Mouse (Mus musculus) forebrain, embryonic 12.5 days (tissue): ENCODE measurements at regions not wholly inside any gene's neighbourhood (a gene's known extent, or its start where the extent isn't known, plus 50 kb on each side); places are given as distances from the start of the nearest gene placed in this dataset.

Experiments used
- ATAC-seq: fragments of 200-750 bp; cut with Nextera tagmentation; 2 replicates; pipeline ENCODE4 v1.8.0; 2017; ENCODE audit warnings: moderate TSS enrichment; ENCODE audit not compliant: low FRiP score
- H3K27ac ChIP-seq: fragments of 300-500 bp; sonication (generic); 2 replicates; pipeline ENCODE4 v1.5.1; 2016; ENCODE audit warnings: mild to moderate bottlenecking
- H3K27me3 ChIP-seq: fragments of 300-500 bp; sonication (generic); 2 replicates; pipeline ENCODE4 v1.6.1; 2016; ENCODE audit warnings: mild to moderate bottlenecking
- H3K36me3 ChIP-seq: fragments of 300-500 bp; sonication (generic); replicated peaks from 2 replicates; pipeline ENCODE4 v1.6.1; 2016; ENCODE audit warnings: mild to moderate bottlenecking
- H3K4me1 ChIP-seq: fragments of 300-500 bp; sonication (generic); 2 replicates; pipeline ENCODE4 v1.6.1; 2016
- H3K4me2 ChIP-seq: fragments of 300-500 bp; sonication (generic); 2 replicates; pipeline ENCODE4 v1.6.1; 2016; ENCODE audit warnings: mild to moderate bottlenecking, moderate library complexity
- H3K4me3 ChIP-seq: fragments of 300-500 bp; sonication (generic); replicated peaks from 2 replicates; pipeline ENCODE4 v1.5.1; 2016; ENCODE audit warnings: mild to moderate bottlenecking
- H3K9ac ChIP-seq: fragments of 300-500 bp; sonication (generic); 2 replicates; pipeline ENCODE4 v1.6.1; 2016; ENCODE audit warnings: mild to moderate bottlenecking
- H3K9me3 ChIP-seq: fragments of 300-500 bp; sonication (generic); 2 replicates; pipeline ENCODE4 v1.6.1; 2016
- whole genome bisulfite sequencing: fragments of 180-500 bp; shearing (Covaris S2); methylation state at CpG from one replicate; pipeline ENCODE4 v1.1.7; 2016; 5-methylcytosine and 5-hydroxymethylcytosine counted together

DNA sequence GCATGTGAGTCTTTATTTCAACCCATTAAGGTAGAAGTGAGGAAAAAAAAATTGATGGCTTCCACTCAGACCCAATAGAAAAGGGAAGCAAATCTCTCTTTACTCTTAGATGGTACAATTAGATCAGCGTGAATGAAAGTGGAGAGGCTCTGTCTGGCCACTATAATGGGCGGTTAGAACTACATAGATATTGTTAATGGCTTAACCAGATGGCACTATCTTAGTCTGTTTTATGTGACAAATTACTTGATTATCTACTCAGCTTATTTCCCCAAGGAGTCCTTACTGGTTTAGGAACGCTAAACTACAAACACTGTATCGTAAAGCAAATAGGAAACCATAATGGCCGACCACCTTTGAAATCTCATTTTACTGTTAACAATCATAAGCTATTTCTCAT lies 138.8 kb upstream of the Samsn1 start:
- Histone ChIP-seq H3K9ac (no peak overlapping the region), H3K27ac (no peak overlapping the region), H3K36me3 (no peaks in the 10 kb centered on the region), H3K4me3 (no peak overlapping the region), H3K4me2 (no peak overlapping the region), H3K27me3 (no peaks in the 10 kb centered on the region), H3K9me3 (no peaks in the 10 kb centered on the region), H3K4me1 (no peaks in the 10 kb centered on the region)
- ATAC-seq: no peak
- WGBS: 87% methylated on average over 5 of the region's 5 CpGs

DNA sequence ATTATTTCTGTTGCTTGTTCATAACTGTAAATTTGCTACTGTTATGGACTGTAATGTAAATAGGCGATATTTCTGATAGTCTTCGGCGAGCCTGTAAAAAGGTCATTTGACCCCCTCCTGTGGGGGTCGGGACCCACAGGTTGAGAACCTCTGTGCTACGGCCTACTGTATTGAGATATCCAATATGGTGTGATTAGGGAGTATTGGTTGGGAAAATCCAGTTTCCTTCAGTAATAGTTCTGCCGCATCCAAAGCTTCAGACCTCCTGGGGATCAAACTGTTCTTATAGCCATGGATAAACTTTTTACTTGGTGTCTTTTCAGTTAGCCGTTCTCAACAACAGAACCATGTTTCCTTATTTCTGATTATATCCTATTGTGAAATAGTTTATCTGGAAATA lies 136.5 kb upstream of the Samsn1 start:
- H3K27me3 ChIP-seq: no peaks in the 10 kb centered on the region
- H3K36me3 ChIP-seq: no peaks in the 10 kb centered on the region
- no peak overlapping the region for H3K9ac ChIP-seq
- no peak overlapping the region for H3K4me3 ChIP-seq
- H3K4me1 ChIP-seq: no peaks in the 10 kb centered on the region
- 96% methylated on average over 7 of the region's 7 CpGs for WGBS
- no peak overlapping the region for H3K4me2 ChIP-seq
- H3K27ac ChIP-seq: no peak overlapping the region
- no peaks in the 10 kb centered on the region for H3K9me3 ChIP-seq
- ATAC-seq: no peak

DNA sequence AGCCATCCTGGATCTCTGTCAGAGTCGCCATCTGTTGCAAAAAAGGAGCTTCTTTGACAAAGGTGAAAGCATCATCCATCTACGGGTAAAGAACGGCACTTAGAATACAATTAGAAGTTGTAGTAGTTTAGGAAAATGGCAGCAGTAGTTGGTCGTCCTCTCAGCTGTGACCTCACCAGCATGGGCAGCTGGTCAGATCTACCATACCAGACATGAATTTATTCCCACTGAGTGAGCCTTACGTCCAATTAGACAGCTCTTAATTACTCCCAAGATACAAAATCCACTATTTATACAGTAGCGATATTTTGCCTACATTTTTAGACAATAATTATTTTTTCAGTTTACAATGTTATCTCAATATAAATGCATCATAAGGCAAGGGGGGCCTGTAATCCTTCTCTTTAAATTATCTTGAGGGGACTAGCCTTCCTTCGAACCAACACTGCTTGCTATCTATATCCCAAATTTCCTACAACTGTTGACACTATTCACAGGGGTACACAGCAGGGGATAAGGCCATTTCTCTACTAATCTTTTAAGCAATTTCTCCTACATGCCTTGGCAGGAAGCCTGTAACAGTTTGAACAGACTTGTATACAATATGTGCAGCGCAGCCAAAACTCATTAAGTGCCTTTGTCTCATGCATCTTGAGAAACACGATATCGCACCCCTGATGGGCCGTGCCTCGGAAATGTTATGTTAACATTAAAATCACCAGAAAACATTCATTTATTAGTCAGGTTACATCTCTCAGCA lies 131.9 kb upstream of the Samsn1 start:
- no peaks in the 10 kb centered on the region for H3K4me1 ChIP-seq
- no peaks in the 10 kb centered on the region for H3K36me3 ChIP-seq
- peak; percentile 64; the same call in 1 of the 2 replicates for ATAC-seq
- H3K27ac ChIP-seq: no peak overlapping the region
- no peak overlapping the region for H3K4me2 ChIP-seq
- no peaks in the 10 kb centered on the region for H3K9me3 ChIP-seq
- H3K9ac ChIP-seq: no peak overlapping the region
- no peak overlapping the region for H3K4me3 ChIP-seq
- WGBS: 66% methylated on average over 12 of the region's 12 CpGs
- H3K27me3 ChIP-seq: no peaks in the 10 kb centered on the region

DNA sequence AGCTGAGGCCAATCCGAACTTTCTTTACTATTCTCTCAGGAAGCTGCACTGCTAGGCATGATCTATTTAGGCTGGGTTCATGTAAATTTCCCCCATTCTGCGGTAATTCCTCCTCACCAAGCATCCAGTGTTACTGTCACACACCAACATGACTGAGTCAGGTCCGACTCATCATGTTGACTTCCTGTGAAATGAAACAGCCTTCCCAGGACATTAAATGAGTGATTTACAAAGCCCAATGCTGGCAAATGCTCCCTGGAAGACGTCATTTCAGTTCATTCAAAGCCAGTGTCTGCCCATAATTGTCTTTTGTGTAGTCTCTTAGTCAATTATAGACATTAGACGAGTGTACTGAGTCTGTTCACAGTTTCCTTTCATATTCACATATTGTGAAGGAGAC lies 127.5 kb upstream of the Samsn1 start:
- Histone ChIP-seq H3K4me2 (no peak overlapping the region), H3K27ac (no peak overlapping the region), H3K4me3 (no peak overlapping the region), H3K36me3 (no peaks in the 10 kb centered on the region), H3K27me3 (no peaks in the 10 kb centered on the region), H3K9me3 (no peaks in the 10 kb centered on the region), H3K9ac (no peak overlapping the region), H3K4me1 (no peaks in the 10 kb centered on the region)
- 68% methylated on average over 5 of the region's 5 CpGs for WGBS
- no peak for ATAC-seq

DNA sequence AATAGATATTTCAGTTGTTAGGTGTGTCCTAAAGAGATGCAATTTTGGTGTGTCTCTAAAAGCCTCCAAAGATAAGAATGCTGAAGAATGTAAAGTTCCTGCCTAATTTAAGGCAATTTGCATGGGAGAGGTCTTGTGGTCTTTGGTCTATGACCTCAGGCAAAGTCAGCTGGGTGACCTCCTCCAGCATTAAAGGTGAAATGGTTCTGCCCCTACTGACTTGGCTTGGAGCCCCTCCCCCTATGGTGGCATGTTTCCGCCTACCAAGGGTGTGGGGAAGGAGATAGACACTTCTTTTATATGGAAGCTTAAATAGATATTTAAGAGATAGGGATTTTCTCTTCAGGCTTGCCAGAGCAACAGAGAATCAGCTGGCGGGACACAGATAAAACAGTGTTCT lies 111.8 kb upstream of the Samsn1 start:
- WGBS: 89% methylated on average over 2 of the region's 2 CpGs
- Histone ChIP-seq H3K9me3 (no peaks in the 10 kb centered on the region), H3K36me3 (no peaks in the 10 kb centered on the region), H3K9ac (no peak overlapping the region), H3K4me1 (no peaks in the 10 kb centered on the region), H3K4me2 (no peak overlapping the region), H3K27ac (no peak overlapping the region), H3K4me3 (no peak overlapping the region), H3K27me3 (no peaks in the 10 kb centered on the region)
- no peak for ATAC-seq

DNA sequence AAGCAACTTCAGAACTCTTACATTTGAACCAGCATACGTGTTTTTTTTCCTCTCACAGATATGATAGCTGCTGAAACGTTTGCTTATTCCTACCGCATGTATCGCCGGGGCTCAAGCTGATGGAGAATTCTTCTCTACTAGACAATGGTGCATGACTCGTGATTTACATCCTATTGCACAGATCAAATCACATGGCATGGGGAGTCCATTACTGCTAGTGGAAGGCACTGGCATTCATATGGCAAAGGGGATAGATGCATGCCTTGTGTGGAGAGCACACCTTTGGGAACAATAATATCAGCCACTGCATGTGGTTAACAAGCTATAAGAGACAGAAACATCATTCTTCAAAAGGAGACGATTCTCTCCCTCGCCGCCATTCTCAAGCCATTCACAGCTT lies 108.4 kb upstream of the Samsn1 start:
- H3K27ac ChIP-seq: no peak overlapping the region
- no peaks in the 10 kb centered on the region for H3K36me3 ChIP-seq
- no peaks in the 10 kb centered on the region for H3K4me1 ChIP-seq
- H3K9ac ChIP-seq: no peak overlapping the region
- WGBS: 87% methylated on average over 9 of the region's 9 CpGs
- H3K27me3 ChIP-seq: no peaks in the 10 kb centered on the region
- H3K4me3 ChIP-seq: no peak overlapping the region
- no peaks in the 10 kb centered on the region for H3K9me3 ChIP-seq
- H3K4me2 ChIP-seq: no peak overlapping the region
- no peak for ATAC-seq

DNA sequence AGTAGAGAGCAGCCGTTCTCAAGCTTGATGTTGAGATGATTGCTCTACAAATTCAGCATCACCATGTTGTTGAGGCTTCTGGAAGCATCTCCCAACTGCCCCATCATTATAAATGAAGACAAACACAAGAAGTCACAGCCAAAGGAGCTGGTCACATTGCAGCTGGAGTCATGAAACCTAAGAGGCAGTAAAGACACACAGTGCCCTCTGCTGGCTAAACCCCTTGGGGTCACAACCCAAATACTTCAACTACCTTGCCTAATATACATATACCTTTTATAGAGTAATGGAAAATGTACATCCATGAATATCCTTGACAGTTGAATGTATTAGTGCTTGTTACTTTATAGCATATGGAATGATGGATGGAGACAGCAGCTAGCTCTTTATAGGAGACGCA lies 107.9 kb upstream of the Samsn1 start:
- no peaks in the 10 kb centered on the region for H3K27me3 ChIP-seq
- no peak overlapping the region for H3K4me3 ChIP-seq
- H3K36me3 ChIP-seq: no peaks in the 10 kb centered on the region
- H3K27ac ChIP-seq: no peak overlapping the region
- H3K4me1 ChIP-seq: no peaks in the 10 kb centered on the region
- 95% methylated on average over 2 of the region's 2 CpGs for WGBS
- H3K4me2 ChIP-seq: no peak overlapping the region
- no peak overlapping the region for H3K9ac ChIP-seq
- no peak for ATAC-seq
- H3K9me3 ChIP-seq: no peaks in the 10 kb centered on the region

DNA sequence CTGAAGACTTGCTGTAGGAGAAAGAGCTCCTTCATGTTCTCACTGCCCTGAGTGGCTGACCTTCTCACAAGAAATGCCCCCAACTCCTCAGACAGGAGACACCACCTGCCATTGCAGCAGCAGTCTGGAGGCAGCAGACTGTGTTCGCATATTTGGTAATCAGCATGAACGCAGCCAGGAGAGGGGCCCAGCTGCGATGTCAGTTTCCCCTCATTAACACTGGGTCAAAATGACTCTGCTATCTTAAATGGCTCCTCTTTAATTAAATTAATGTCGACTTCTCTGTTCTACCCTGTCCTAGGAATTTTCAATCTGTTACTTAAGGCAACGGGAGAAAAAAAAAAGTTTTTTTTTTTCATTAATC lies 100.9 kb upstream of the Samsn1 start:
- WGBS: 72% methylated on average over 5 of the region's 5 CpGs
- no peak overlapping the region for H3K4me3 ChIP-seq
- no peaks in the 10 kb centered on the region for H3K36me3 ChIP-seq
- H3K9ac ChIP-seq: no peak overlapping the region
- no peaks in the 10 kb centered on the region for H3K27me3 ChIP-seq
- no peaks in the 10 kb centered on the region for H3K9me3 ChIP-seq
- ATAC-seq: peak; percentile 57; the same call in 1 of the 2 replicates
- H3K4me1 ChIP-seq: no peaks in the 10 kb centered on the region
- H3K27ac ChIP-seq: no peak overlapping the region
- H3K4me2 ChIP-seq: no peak overlapping the region

DNA sequence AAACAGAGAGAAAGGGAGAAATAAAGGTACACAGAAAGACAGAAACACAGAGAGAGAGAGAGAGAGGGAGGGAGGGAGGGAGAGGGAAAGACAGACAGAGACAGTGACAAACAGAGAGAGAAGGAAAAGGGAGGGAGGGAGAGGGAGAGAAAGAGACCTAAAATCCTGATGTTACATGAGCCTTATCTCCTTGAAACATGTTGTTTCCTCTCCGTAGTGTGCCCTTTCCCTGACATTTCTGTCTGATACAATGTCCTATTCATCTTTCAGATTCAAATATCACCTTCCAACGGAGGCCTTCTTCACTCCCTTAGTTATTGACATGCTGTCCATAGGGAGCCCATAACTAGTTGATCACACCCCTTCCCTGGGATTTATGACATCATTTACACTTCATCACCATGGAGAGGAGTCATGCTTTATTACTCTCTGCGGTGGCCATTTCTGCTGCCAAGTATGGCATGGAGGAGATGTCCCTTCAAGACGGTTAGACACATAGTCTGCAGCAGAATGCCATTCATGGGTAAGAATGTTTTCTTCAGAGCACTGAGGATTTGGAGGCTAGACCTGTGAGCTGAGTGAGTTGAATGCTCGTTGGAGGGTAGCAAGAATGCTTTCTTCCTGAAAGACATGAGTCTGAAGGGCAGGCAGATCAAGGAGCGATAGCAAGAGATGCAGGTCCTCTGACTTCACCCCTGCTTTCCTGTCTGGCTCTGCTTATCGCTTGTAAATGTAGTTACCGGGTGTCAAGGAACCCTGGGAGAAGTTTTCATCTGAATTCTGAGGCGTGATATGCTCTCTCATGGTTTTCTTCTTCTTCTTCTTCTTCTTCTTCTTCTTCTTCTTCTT lies 100.3 kb upstream of the Samsn1 start:
- H3K9ac ChIP-seq: no peak overlapping the region
- H3K4me2 ChIP-seq: no peak overlapping the region
- no peak overlapping the region for H3K27ac ChIP-seq
- 76% methylated on average over 9 of the region's 9 CpGs for WGBS
- H3K4me1 ChIP-seq: no peaks in the 10 kb centered on the region
- H3K27me3 ChIP-seq: no peaks in the 10 kb centered on the region
- H3K36me3 ChIP-seq: no peaks in the 10 kb centered on the region
- H3K9me3 ChIP-seq: no peaks in the 10 kb centered on the region
- no peak overlapping the region for H3K4me3 ChIP-seq
- no peak for ATAC-seq

DNA sequence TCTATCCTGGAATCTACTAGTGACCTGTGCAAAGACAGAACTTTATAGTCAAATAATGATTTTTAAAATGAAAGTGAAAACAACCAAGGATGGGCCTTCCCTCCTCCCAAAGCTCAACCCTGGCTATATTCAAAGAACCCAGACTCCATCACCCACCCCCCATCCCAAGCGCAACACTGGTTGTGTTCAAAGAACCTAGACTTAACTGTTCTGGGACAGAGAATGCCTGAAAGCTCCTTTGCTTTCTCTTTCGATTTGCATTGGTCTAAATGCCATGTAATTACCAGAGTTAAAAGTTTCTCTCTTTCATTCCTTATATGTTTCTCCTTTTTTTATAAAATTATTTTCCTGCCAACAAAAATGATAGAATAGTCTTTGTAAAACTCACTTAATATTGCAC lies 98.6 kb upstream of the Samsn1 start:
- no peak for ATAC-seq

DNA sequence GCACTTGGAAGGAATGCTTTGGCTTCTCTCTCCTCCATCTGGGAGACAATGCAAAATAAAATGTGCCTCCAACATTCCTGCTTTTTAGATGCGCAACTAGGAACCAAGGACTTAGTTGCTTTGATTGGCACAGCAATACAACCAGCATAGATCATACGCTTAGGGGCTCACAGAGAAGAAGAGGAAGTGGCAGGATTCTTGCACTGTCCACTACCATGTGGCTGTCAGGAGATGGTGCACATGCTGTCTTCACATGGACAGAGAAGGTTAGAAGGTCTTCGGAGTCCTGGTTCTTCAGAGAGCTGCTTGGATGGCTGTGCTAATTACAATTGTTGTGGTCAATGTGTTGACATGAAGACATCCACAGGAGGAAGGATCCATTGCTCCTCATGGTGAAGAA lies 88.3 kb upstream of the Samsn1 start:
- WGBS: 98% methylated on average over 3 of the region's 3 CpGs
- ATAC-seq: no peak

More for the DNA sequence above, 98.6 kb upstream of the Samsn1 start:
- 92% methylated on average over 2 of the region's 2 CpGs for WGBS
- H3K27ac ChIP-seq: no peak overlapping the region
- no peaks in the 10 kb centered on the region for H3K36me3 ChIP-seq
- no peak overlapping the region for H3K9ac ChIP-seq
- no peaks in the 10 kb centered on the region for H3K27me3 ChIP-seq
- no peak overlapping the region for H3K4me2 ChIP-seq
- no peaks in the 10 kb centered on the region for H3K4me1 ChIP-seq
- no peaks in the 10 kb centered on the region for H3K9me3 ChIP-seq
- H3K4me3 ChIP-seq: no peak overlapping the region

DNA sequence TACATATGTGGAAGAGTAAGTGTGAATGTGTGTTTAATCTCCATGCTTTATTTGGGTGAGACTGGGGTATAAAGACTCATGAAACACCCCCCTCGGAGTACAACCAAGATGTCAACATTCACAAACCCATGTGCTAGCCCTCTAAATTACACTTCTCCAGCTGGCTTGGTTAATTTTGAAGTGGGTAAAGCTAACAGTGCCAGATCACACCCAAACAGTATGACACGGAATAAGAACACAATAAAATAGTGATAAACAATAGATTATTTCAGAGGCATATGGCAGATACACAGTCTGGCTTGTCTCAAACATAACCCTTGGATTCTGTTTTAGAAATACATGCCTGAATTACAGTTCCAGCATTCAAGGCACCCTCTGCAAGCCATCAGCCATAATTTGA lies 86.4 kb upstream of the Samsn1 start:
- Histone ChIP-seq H3K9ac (no peak overlapping the region), H3K27ac (no peak overlapping the region), H3K36me3 (no peaks in the 10 kb centered on the region), H3K4me3 (no peak overlapping the region), H3K9me3 (no peaks in the 10 kb centered on the region), H3K4me2 (no peak overlapping the region), H3K4me1 (no peaks in the 10 kb centered on the region), H3K27me3 (no peaks in the 10 kb centered on the region)
- no peak for ATAC-seq
- 83% methylated on average over 2 of the region's 2 CpGs for WGBS

More for the DNA sequence above, 88.3 kb upstream of the Samsn1 start:
- H3K9ac ChIP-seq: no peak overlapping the region
- no peak overlapping the region for H3K4me3 ChIP-seq
- no peaks in the 10 kb centered on the region for H3K4me1 ChIP-seq
- no peak overlapping the region for H3K27ac ChIP-seq
- no peaks in the 10 kb centered on the region for H3K36me3 ChIP-seq
- no peaks in the 10 kb centered on the region for H3K27me3 ChIP-seq
- no peaks in the 10 kb centered on the region for H3K9me3 ChIP-seq
- H3K4me2 ChIP-seq: no peak overlapping the region

DNA sequence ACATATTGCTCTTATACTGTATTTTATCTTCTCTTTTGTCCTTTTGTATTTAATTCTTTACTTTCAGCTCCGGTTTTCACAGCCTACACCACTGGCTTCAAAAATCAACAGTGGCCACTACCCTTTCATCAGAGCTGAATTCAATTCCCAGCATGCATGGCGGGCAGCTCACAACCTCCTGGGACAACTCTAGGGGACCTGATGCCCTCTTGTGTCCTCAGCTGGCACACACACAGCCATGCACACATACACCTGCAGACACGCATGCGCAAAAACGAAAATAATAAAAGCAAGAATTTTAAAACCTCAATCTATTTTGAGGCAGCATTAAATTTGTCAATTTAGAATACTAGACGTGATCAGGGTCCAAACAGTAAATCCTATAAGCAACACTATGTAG lies 82.6 kb upstream of the Samsn1 start:
- H3K27me3 ChIP-seq: no peaks in the 10 kb centered on the region
- no peaks in the 10 kb centered on the region for H3K36me3 ChIP-seq
- no peak for ATAC-seq
- WGBS: 89% methylated on average over 6 of the region's 6 CpGs
- no peak overlapping the region for H3K4me3 ChIP-seq
- no peak overlapping the region for H3K27ac ChIP-seq
- no peak overlapping the region for H3K9ac ChIP-seq
- H3K4me1 ChIP-seq: no peaks in the 10 kb centered on the region
- H3K9me3 ChIP-seq: no peaks in the 10 kb centered on the region
- H3K4me2 ChIP-seq: no peak overlapping the region
